Mouse (Mus musculus) natural killer cell, adult 2 months (primary cell): ENCODE data around the gene Vwa1.
A peak's percentile ranks its signal among the peaks of the same experiment; 100 is the strongest.
"Not testable (repeated sequence)": the region's sequence is repeated elsewhere in the genome, so short reads cannot be mapped to it uniquely, and the experiment has no call there.

Experiments
- DNase-seq, 2 experiments: peaks; one replicate each; pipeline ENCODE4 v3.0.0; 2022; ENCODE audit warnings: low spot score in 2 of 2

Vwa1 gene

DNA sequence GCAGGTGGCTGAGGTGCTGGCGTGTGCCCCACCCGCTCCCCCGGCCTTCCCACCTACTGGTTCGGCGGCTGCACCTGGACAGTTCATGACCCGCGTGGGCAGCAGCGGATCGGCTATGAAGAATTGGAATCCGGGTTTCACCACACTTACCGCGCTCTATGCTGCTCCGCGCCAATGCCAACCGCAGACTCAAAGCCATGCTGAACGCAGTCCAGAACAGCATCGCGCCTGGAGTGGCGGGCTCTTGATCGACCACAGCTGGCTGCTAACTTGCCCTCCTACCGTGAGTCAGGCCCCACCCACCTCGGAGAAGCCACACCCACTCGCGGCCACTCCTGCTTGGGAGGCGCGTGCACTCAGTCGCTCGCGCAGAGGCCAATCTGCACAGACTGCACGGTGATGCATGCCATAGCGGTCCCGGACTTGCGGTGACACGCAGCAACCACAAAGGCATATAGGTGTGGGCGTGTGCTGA, at the start of gene Vwa1:
Gene Vwa1 (minus strand): TSS at position 419 of the 475 bp plus-strand sequence.
- DNase-seq, result peak; percentile 75 to 83

DNA sequence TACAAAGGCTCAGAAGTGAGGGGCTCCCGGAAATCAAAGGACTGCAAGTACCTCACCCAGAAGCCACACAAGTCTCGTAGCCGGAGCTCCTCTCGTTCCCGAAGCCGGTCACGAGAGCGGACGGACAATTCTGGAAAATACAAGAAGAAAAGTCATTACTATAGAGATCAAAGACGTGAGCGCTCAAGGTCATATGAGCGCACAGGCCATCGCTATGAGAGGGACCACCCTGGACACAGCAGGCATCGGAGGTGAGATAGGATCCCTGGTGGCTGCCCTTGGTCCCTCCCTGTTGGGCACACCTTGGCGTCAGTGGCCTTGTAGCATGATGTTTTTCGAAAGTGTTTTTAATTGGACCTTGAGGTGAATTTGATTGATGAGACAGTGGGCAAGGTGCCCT, 48.9 kb upstream of the Vwa1 start:
- no peak for DNase-seq

DNA sequence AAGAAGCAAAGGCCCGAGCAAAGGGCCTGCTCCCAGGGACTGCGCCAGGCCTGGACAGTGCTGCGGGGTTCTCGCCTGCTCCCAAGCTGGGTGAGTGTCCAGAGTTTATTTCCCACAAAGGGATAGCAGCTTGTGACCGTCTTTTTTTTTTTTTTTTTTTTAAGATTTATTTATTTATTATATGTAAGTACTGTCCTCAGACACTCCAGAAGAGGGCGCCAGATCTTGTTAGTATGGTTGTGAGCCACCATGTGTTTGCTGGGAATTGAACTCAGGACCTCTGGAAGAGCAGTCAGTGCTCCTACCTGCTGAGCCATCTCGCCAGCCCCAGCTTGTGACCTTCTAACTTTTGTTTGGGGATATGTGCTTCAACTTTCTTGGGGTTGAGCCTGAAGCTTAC, 46.5 kb upstream of the Vwa1 start:
- peak; percentile 26 to 46 for DNase-seq

DNA sequence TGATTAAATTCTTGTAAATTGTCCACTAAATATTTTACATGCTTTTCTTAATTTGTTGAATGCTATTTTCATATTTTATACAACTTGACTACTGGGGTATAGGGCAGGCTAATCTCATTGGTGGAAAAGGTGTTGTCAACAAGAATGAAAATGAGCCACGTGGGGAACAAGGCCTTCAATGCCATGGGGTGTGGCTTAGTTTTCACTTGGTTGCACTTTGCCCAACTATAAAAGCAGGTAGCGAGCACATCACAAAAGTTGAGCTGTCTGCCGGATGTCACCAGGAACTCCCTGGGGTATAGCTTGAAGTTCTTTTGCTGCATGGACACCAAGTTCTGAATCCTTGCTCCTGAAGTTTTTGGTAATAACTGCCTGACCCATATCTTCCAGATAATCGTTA, 43.0 kb upstream of the Vwa1 start:
- no peak for DNase-seq

DNA sequence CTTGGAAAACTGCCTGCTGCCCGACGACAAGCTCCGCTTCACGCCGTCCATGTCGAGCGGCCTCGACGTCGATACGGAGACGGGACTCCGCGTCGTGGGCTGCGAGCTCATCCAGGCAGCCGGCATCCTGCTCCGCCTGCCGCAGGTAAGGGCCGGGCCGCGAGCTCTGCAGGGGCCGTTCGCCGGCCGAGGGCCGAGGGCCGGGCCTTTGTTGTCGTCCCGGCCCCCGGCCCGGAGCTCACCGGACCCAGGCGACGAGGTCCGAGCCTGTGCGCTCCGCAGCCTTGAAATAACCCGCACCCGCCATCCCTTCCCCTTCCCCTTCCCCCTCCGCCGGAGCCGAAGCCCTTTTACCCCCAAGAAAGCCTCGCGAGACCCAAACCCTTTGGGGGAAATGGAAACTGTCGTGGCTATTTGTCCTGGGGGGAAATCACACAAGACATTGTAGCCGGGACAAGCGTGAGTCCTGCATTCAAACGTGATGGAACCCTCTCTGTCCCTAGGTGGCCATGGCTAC, 38.2 kb upstream of the Vwa1 start:
- DNase-seq, result peak in 1 of 2 experiments; percentile 21

DNA sequence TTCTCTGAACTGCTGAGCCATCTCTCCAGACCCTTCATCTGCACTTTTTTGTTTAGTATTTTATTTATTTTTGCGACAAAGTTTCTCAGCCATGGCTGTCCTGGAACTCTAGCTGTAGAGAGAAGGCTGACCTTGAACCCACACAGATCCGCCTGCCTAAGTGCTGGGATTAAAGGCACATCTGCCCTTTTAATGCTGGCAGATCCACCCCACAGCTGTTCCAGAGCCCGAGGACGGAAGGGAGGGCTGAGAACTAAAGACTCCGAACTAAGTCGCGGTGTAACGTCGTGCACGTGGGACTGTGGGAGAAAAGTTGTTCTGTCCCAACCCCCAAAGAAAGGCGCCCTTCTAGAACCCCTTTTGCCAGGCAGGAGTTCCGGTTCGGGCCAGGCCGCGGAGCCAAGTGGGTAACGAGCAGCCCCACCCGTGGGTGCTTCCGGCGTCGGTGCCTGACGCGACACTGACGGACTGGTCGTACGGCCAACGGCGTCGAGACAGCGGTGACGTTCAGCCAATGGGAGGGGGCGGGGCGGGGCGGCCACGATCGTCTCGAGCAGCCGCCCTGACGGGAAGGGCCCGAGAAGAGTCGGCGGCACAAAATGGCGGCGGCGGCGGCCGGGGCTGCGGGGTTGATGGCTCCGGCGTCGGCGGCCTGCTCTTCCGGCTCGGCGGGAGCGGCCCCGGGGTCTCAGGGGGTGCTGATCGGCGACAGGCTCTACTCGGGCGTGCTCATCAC, 37.6 kb upstream of the Vwa1 start, which contains the start of gene Ccnl2:
Gene Ccnl2 (plus strand): TSS at position 561 of the 736 bp plus-strand sequence.
- peak; percentile 92 to 93 for DNase-seq

DNA sequence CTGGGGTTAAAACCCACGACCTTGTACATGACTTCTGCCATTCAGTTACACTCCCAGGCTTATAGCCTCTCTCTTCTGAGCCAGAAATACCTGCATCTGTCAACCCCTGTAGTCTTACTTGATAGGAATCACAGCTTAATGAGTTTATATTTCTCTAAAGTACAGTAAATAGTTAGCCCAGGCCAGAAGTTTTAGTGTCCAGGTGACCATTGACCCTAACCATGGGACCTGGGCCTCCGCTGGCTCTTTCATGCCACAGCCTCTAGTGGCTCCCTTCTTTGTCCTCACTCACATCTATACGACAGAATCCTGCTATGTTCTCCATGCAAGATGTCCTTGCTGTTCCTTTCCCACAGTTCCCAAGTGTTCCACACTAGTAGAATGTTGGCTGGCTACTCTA, 33.3 kb upstream of the Vwa1 start:
- DNase-seq, result no peak

DNA sequence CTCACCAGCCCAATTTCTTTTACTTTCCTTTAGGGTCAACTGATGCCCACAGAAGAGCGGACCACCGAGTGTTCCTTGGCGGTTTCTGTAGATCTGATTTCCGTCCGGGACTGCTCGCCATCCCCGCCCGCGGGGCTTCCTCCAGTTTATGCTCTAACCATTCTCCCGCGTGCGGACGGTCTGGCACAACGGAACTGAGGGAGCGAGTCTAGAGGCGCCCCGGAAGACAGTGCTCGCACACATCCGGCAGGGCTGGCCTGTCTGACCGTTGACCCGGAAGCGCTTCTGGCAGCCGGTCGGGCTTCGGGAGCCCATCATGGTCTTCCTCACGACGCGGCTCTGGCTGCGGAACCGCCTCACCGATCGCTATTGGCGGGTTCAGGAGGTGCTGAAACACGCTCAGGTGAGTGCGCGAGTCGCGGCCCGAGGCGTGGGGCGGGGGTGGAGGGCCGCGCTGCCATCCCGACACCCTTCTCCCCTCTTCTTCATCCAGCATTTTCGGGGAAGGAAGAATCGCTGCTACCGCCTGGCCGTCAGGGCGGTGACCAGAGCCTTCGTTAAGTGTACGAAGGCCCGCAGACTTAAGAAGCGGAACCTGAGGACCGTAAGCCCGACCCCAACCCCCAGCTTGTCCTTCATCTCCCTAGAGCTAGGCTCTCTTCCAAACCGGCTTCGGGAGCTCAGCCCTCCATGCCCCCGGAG, 29.0 kb upstream of the Vwa1 start:
- peak; percentile 92 to 95 for DNase-seq

DNA sequence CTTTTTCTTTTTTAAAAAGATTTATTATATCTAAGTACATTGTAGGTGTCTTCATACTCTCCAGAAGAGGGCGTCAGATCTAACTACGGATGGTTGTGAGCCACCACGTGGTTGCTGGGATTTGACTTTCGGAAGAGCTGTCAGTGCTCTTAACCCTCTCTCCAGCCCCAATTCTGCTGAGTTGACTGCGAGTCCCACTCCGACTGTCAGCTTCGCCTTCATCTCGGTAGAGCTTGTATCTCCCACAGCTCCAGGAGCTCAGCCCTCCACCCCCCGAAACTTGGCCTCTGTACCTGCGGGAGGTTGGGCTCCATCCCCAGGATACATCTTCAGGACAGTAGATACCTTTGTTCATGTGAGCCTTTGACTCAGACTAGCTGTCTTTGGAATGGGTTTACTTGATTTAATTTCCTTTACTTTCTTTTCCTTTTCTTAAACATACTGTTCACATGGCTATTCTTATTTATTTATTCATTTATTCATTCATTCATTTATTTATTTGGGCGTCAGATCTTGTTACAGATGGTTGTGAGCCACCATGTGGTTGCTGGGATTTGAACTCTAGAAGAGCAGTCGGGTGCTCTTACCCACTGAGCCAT, 28.3 kb upstream of the Vwa1 start, which contains the start of gene Mrpl20:
Gene Mrpl20 (plus strand): TSS at position 138 of the 599 bp plus-strand sequence.
- peak in 1 of 2 experiments; percentile 12 for DNase-seq

DNA sequence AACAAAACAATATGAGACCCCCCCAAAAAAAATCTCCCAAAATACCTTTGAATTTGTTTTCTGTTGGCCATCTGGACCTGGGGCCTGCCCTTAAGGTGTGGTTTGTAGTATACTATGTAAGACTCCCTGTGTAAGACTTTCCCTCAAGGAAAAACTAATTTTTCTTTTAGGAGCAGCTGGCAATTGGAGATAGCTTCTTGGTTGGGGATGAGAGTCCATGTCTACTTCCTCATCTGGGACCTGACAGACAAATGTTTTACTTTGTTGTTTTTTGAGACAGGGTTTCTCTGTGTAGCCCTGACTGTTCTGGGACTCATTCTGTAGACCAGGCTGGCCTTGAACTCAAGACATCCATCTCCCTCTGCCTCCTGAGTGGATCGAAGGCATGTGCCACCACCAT, 27.6 kb upstream of the Vwa1 start:
- DNase-seq, result no peak

DNA sequence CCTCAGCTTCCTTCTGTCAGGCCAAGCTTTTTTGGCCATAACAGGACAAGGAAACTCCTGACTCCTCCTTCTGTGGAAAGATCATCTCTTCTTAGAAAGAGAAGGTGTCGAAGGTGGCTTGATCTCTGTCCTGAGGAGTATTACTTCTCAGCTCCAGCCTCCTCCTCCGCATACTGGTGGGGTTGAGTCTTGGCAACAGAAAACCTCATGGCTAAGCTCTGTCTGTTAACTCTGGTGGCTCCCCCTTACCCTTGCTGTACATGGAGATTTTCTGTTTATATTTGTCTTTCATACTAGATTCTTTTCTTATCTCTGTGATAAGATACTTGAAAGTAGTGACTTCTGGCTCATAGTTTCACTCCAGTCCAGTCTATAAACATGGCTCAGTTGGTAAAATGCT, 19.2 kb upstream of the Vwa1 start:
- DNase-seq, result no peak

DNA sequence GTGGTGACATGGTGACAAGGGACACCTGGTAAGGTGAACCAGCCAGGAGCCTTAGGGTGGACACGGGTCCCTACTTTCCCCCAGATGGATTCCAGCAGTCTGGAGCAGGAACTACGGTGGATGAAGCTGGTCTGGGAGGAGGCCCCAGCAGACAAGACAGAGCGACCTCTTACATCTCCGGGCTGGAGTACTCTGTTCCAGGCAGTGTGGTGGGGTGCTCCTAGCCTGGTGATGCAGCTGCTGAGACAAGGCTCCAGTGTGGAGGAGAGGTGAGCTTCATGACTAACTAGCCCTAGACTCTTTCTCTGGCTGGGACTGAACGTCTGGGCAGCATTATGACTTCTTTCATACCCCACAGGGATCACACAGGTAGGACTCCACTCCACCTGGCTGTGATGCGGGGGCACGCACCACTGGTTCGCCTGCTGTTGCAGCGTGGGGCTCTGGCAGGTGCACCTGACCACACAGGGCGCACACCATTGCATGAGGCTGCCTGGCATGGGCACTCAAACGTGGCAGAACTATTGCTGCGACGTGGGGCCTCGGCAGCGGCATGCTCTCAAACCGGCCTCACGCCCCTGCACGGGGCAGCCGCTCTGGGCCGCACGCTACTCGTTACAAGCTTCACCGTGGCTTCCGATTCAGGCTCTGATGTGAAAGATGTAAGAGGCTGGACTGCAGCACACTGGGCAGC, 16.9 kb upstream of the Vwa1 start:
- no peak for DNase-seq

DNA sequence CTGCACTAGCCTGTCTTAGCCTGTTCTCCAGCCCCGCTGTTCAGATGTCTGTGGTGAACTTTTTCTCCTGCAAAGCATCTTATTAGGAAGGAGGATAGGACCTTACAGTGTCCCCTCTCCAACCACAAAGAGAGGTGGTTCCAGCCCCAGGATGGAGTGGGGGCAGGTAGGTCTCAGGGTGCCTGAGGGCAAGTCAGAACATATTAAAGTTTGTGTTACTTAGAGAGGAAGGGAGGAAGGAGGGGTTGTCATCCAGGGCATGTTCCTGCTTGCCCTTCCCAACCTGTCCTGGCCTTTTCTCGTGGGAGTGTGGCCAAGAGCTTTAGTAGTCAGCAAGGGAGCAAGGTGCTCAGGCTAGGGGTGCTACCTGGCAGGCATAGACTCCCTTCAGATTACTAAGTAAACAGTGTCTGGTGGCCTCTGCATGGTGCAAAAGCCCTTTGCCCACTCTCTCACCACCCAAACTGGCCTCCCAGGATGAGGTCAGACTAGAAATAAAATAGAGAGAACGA, 16.2 kb upstream of the Vwa1 start:
- no peak for DNase-seq

DNA sequence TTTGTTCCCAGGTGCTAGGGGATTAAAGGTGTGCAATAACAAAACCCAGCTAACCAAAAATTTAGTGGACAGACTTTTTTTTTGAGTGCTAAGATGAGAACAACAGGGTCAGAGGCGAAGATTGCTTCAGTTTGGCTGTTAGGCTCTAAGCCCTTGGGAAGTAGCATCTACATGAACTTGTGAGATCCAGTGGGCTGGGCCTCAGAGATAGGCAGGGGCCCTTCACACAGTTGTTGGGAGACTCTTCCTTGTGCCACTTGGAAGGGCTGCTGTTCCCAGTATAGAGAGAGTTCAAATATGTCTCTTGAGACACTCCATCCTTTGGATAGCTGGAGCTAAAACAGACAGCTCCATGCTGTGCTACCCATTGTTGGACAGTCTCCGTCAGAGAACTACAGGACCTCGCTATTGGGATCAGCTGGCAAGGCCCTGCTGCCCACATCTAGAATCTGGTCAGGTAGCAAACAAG, 15.6 kb upstream of the Vwa1 start, which contains the start of gene Ankrd65:
Gene Ankrd65 (plus strand): TSS at position 419 of the 469 bp plus-strand sequence.
- no peak for DNase-seq

DNA sequence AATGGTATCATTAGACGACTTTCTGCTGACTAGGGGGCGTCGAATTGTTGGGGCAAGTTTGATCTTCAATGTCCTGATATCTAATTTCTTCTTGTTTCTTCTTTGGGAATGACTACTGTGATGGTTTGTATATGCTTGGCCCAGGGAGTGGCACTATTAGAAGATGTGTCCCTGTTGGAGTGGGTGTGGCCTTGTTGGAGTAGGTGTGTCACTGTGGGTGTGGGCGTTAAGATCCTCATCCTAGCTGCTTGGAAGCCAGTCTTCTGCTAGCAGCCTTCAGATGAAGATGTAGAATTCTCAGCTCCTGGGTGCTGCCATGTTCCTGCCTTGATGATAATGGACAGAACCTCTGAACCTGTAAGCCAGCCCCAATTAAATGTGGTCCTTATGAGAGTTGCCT, 14.3 kb upstream of the Vwa1 start:
- not testable (repeated sequence) for DNase-seq

DNA sequence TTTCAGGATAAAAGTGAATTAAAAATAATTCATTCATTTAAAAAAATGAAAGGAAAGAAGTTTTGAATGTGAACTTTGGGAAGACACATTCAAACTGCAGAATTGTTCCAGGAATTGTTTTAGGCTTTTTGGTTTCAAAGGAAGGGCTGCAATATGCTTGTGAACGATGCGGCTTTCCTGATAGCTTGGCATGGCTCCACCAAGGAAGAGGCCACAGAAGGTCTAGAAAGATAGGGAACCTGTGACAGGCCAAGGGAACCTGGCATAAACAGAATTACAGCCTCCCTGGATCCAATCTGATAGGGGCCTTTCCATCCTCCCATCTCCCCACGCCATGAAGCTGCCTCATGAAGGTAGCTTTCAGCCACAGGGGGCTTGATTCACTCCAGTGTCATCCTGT, 13.8 kb upstream of the Vwa1 start:
- no peak for DNase-seq

DNA sequence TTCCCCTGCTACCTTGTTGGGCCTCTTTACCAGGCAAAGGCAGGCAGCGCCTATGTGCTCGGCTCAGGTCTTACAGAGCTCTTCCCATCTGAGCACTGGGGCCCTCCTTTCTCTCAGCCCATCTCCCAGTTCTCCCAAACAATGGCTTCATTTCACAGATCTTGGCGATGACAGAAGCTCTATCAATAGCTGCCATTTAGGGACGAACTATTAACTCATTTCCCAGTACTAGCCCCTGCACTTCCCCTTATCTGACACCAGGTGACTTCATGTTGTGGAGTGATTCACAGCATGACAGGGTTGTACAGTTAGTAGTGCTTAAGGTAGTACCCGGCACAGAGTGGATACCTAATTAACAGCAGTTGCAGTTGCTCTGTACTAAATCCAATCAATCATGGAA, 11.3 kb upstream of the Vwa1 start, which contains the start of gene Tmem88b:
Gene Tmem88b (minus strand): TSS at position 56 of the 400 bp plus-strand sequence.
- no peak for DNase-seq

DNA sequence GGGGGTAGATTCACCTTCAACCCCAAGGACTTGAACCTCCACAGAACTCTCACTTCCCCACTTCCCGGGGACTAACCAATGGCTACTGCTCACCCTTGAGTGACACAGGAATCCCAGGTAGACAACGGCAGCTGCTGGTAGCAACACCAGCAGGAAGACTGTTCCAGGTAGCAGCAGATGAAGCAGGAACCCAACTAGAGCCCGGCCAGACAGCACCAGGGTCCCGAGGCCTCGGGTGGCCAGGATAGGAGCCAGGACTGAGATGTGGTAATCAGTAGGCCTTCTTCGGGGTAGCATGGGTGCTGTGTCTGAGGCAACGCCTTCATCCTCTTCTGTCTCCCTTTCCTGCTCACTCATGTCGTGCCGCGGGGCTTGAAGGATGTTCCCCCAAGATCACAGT, 10.7 kb upstream of the Vwa1 start:
- no peak for DNase-seq

DNA sequence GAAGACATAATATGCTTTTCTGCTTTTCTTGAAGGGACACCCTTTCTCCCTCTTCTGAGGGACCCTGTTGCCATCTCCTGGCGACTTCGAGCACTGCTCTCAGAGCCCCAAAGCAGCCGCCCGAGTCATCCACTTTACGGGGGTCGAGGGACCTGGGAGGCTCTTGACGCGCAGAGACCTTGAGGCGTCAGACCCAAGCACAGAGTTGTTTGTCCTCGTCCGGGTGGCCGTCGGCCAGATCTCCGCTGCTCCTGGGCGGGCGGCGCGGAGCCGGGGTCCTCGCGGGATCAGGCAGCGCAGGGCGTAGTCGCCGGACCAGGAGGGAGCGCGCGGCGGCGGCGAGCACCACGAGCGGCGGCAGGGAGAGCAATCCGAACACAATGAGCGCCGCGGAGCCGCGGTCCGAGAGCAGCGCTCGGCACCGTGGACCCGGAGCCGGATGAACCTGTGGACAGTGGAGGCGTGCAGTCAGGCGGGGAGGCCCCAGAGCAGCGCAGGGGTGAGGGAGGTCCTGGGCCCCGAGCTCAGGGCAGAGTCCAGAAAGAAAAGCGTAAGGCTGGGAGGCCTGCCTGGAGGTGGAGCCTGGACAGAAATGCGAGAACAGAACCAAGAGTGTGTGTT, 9.7 kb upstream of the Vwa1 start:
- peak; percentile 40 to 59 for DNase-seq

DNA sequence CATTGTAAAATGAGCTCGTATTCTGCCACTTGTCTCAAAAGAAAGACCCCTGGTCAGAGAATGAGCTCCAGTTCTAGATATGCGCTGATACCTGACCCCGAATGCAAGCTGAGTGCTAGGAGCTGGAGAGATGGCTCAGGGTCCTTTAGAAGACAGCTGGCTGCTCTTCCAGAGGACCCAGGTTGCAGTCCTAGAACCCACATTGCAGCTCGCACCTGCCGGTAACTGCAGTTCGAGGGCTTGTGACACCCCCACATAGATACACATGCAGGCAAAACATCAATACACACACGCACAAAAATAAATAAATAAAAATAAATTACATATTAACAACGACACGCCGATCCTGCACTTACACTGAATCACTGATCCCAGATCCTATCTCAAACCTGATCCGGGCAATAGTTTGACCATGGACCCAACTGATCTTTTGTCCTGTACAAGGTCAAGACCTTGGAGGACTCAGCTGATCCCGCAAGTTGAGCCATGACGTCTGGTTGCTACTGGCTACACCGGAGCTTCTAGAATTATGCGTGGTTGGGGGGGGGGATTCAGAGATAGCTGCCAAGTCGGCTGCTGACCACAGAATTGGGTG, 9.1 kb upstream of the Vwa1 start:
- no peak for DNase-seq
